Mouse (Mus musculus): ENCODE data around the gene Gm3573. TPM values are rescaled to one million over a fixed set of nuclear protein-coding genes. Genes with fewer than 3 reads are reported as not detected.
"Not testable (repeated sequence)": the region's sequence is repeated elsewhere in the genome, so short reads cannot be mapped to it uniquely, and the experiment has no call there.

The Gm3573 gene
- polyA plus RNA-seq (2015; fragmentation: Nextera tagmentation; extraction: Ambion mirVana), result not detected in 2 replicates

- not testable (repeated sequence) for H3K9ac ChIP-seq (ENCODE audit: low read depth, low read length); H3K4me1 ChIP-seq (ENCODE audit: control insufficient read depth, insufficient read depth, low read depth, low read length); H3K9me3 ChIP-seq (ENCODE audit: control insufficient read depth, low read length); H3K36me3 ChIP-seq (ENCODE audit: control insufficient read depth, insufficient read depth, low read length); H3K27me3 ChIP-seq (replicated peaks; ENCODE audit: control insufficient read depth, insufficient read depth, low read length); H3K27ac ChIP-seq (ENCODE audit: low read depth, low read length); H3K4me3 ChIP-seq (ENCODE audit: low read length); ATAC-seq; H3K4me2 ChIP-seq (ENCODE audit: low read length)
- WGBS, result no CpG with 5 or more reads among the region's 1 CpGs
Observed at GRCm38 (mm10) chr14:42190691-42191090, at the start of gene Gm3573. Gm3573 (minus strand) TSS chr14:42190791.

- H3K9me3 ChIP-seq (ENCODE audit: control insufficient read depth, low read length); H3K4me2 ChIP-seq (ENCODE audit: low read length); H3K27ac ChIP-seq (ENCODE audit: low read depth, low read length); H3K4me1 ChIP-seq (ENCODE audit: control insufficient read depth, insufficient read depth, low read depth, low read length); ATAC-seq; H3K4me3 ChIP-seq (ENCODE audit: low read length); H3K36me3 ChIP-seq (ENCODE audit: control insufficient read depth, insufficient read depth, low read length); H3K27me3 ChIP-seq (replicated peaks; ENCODE audit: control insufficient read depth, insufficient read depth, low read length); H3K9ac ChIP-seq (ENCODE audit: low read depth, low read length): not testable (repeated sequence)
- WGBS, result 81% methylated on average over 8 of the region's 10 CpGs
Observed at GRCm38 (mm10) chr14:42216766-42217537, 26.4 kb upstream of the Gm3573 start.

- H3K4me1 ChIP-seq (ENCODE audit: control insufficient read depth, insufficient read depth, low read depth, low read length); H3K9ac ChIP-seq (ENCODE audit: low read depth, low read length); H3K4me2 ChIP-seq (ENCODE audit: low read length); H3K27ac ChIP-seq (ENCODE audit: low read depth, low read length); ATAC-seq; H3K27me3 ChIP-seq (replicated peaks; ENCODE audit: control insufficient read depth, insufficient read depth, low read length); H3K9me3 ChIP-seq (ENCODE audit: control insufficient read depth, low read length); H3K4me3 ChIP-seq (ENCODE audit: low read length); H3K36me3 ChIP-seq (ENCODE audit: control insufficient read depth, insufficient read depth, low read length): not testable (repeated sequence)
- WGBS, result 87% methylated on average over 3 of the region's 3 CpGs
Observed at GRCm38 (mm10) chr14:42183936-42184335, 6.7 kb downstream of the Gm3573 start.

GRCm38 (mm10) chr14:42162522-42162921, 28.1 kb downstream of the Gm3573 start, which contains the start of gene Gm17027:
Gm17027 (minus strand) TSS chr14:42162622.
- ATAC-seq; H3K27ac ChIP-seq (ENCODE audit: low read depth, low read length): not testable (repeated sequence)

More at GRCm38 (mm10) chr14:42162522-42162921, 28.1 kb downstream of the Gm3573 start, which contains the start of gene Gm17027:
- H3K9ac ChIP-seq (ENCODE audit: low read depth, low read length); H3K36me3 ChIP-seq (ENCODE audit: control insufficient read depth, insufficient read depth, low read length); H3K4me2 ChIP-seq (ENCODE audit: low read length); H3K27me3 ChIP-seq (replicated peaks; ENCODE audit: control insufficient read depth, insufficient read depth, low read length); H3K4me3 ChIP-seq (ENCODE audit: low read length); H3K4me1 ChIP-seq (ENCODE audit: control insufficient read depth, insufficient read depth, low read depth, low read length); H3K9me3 ChIP-seq (ENCODE audit: control insufficient read depth, low read length): not testable (repeated sequence)
- WGBS, result 100% methylated on average over 1 of the region's 2 CpGs

Other genes starting within 250 kb of the Gm3573 start
- gene 1700024B05Rik, start 246.8 kb downstream of the Gm3573 start, polyA plus RNA-seq (2015; fragmentation: Nextera tagmentation; extraction: Ambion mirVana), result not detected in 2 replicates
- gene Gm6401, start 222.9 kb downstream of the Gm3573 start, polyA plus RNA-seq (2015; fragmentation: Nextera tagmentation; extraction: Ambion mirVana), result not detected in 2 replicates
- gene Gm3543, start 207.5 kb downstream of the Gm3573 start, polyA plus RNA-seq (2015; fragmentation: Nextera tagmentation; extraction: Ambion mirVana), result not detected in 2 replicates
- 0.19 TPM in 1 of 2 replicates, not detected in the other for gene Gm7951, start 73.4 kb downstream of the Gm3573 start, polyA plus RNA-seq (2015; fragmentation: Nextera tagmentation; extraction: Ambion mirVana)
- gene Gm17027, start 28.2 kb downstream of the Gm3573 start, polyA plus RNA-seq (2015; fragmentation: Nextera tagmentation; extraction: Ambion mirVana), result not detected in 2 replicates
- not detected in 2 replicates for gene Gm17026, start 69.3 kb upstream of the Gm3573 start, polyA plus RNA-seq (2015; fragmentation: Nextera tagmentation; extraction: Ambion mirVana)
- gene Gm9611, start 106.6 kb upstream of the Gm3573 start, polyA plus RNA-seq (2015; fragmentation: Nextera tagmentation; extraction: Ambion mirVana), result not detected in 2 replicates
- not detected in 2 replicates for gene Gm7995, start 119.4 kb upstream of the Gm3573 start, polyA plus RNA-seq (2015; fragmentation: Nextera tagmentation; extraction: Ambion mirVana)
- not detected in 2 replicates for gene Gm8005, start 248.9 kb upstream of the Gm3573 start, polyA plus RNA-seq (2015; fragmentation: Nextera tagmentation; extraction: Ambion mirVana)